Comparison of ENCODE assay signal across 10 mouse cellular contexts in the genomic region with DNA sequence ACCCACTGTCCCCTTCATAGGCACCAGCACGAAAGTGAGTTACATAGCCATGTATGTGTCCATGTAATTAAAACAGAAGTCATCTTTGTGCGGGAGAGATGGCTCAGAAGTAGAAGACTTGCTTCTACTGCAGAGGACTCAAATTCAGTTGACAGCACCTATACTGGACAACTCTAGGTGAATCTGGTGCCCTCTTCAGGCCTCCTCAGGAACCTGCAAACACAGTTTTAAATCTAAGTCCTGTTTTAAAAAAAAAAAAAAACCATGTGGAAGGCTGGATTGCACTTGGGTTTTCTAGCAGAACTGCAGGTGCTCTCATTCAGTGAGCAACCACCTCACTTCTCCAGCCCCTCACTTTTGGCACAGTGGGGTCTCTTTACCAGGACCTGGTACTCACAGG. TPM values are rescaled to one million over a fixed set of nuclear protein-coding genes. Genes with fewer than 3 reads are reported as not detected.
DNase-seq lines count a peak whose midpoint lies in the region; ATAC-seq and TF ChIP-seq lines count a peak whose summit lies in the region.
"Had no signal": no experiment of that assay in that cellular context is flagged by ENCODE, and none has a peak within 500 bp of the region (broad histone marks: within the 10 kb centered on the region; RNA-seq: fewer than 3 reads in every experiment).

No protein-coding gene starts in this region.

- no peaks in the 10 kb centered on the region for H3K27me3 ChIP-seq in heart, adult 2 months (ENCODE audit: control insufficient read depth, insufficient read depth, low read length)
- no peaks in the 10 kb centered on the region for H3K27me3 ChIP-seq in heart, embryonic 11.5 days (ENCODE audit: control insufficient read depth, insufficient read depth, low read length)
- H3K27me3 ChIP-seq: heart, embryonic 13.5 days had no signal

- H3K36me3 ChIP-seq in heart, adult 2 months (ENCODE audit: control insufficient read depth, insufficient read depth, low read length), result no peaks in the 10 kb centered on the region
- H3K36me3 ChIP-seq in heart, embryonic 11.5 days (ENCODE audit: control insufficient read depth, insufficient read depth, low read length), result no peaks in the 10 kb centered on the region
- H3K36me3 ChIP-seq: heart, embryonic 13.5 days had no signal

- no peak overlapping the region for H3K9ac ChIP-seq in heart, adult 2 months (ENCODE audit: low read depth, low read length)
- H3K9ac ChIP-seq in heart, embryonic 11.5 days (ENCODE audit: low read depth, low read length), result no peak overlapping the region
- H3K9ac ChIP-seq: heart, embryonic 13.5 days had no signal

- H3K4me3 ChIP-seq in heart, adult 2 months, result no peak overlapping the region
- no peak overlapping the region for H3K4me3 ChIP-seq in heart, embryonic 11.5 days (ENCODE audit: low read depth, low read length)
- H3K4me3 ChIP-seq: heart, embryonic 13.5 days had no signal

- H3K27ac ChIP-seq in heart, adult 2 months, result no peak overlapping the region
- no peak overlapping the region for H3K27ac ChIP-seq in heart, embryonic 11.5 days (ENCODE audit: low read depth, low read length)
- H3K27ac ChIP-seq: heart, embryonic 13.5 days; macrophage had no signal

- intact Hi-C loops in heart, adult 2 months (cut with DNase I), result loop anchor here (5.0 to 10.0 kb wide), 3 partner anchors 127 to 519 kb away; no protein-coding TSS in a partner anchor

- no peak for TF ChIP-seq POLR2A in heart, adult 2 months (IDR thresholded peaks at IDR 0.05; ENCODE audit: insufficient read depth, low read depth, low read length)

- H3K4me1 ChIP-seq in heart, adult 2 months (ENCODE audit: control insufficient read depth, insufficient read depth, low read length), result no peaks in the 10 kb centered on the region; the same call in 1 of the 2 replicates
- peaks cover 17% of the 10 kb centered on the region; the same call in 1 of the 2 replicates for H3K4me1 ChIP-seq in heart, embryonic 11.5 days (ENCODE audit: control insufficient read depth, insufficient read depth, low read length)

- H3K4me2 ChIP-seq in heart, embryonic 11.5 days, result no peak overlapping the region
- H3K4me2 ChIP-seq: heart, embryonic 13.5 days had no signal

- TF ChIP-seq EP300 in heart, adult 2 months (IDR thresholded peaks at IDR 0.05; ENCODE audit: insufficient read depth, low read depth, low read length), result no peak

- ATAC-seq in heart, embryonic 11.5 days (replicated peaks; ENCODE audit: insufficient number of reproducible peaks, low FRiP score, low TSS enrichment), result no peak
- peak; percentile 70 for ATAC-seq in megakaryocyte-erythroid progenitor cell, adult 5-6 weeks (replicated peaks; ENCODE audit: low FRiP score, low TSS enrichment, poor library complexity, severe bottlenecking)

- peaks cover 4% of the 10 kb centered on the region; the same call in 1 of the 2 replicates for H3K79me2 ChIP-seq in heart, adult 2 months (replicated peaks; ENCODE audit: control insufficient read depth, insufficient read depth, low read length)

- TF ChIP-seq CTCF in heart, adult 2 months (IDR thresholded peaks at IDR 0.05), result peak; percentile 81

- 68% methylated on average over 2 of the region's 2 CpGs for WGBS in heart, adult 2 months
- WGBS in heart, embryonic 11.5 days (ENCODE audit: insufficient replicate concordance), result 75% methylated on average over 2 of the region's 2 CpGs

- peak in 1 of 2 experiments; percentile 15 for DNase-seq in heart, adult 2 months
- DNase-seq in 3T3-L1 (ENCODE audit: low read depth, low spot score), result peak; percentile 12
- DNase-seq in T-cell, adult 2 months (ENCODE audit: low spot score), result peak; percentile 27
- peak; percentile 48 for DNase-seq in kidney, adult 18-20 months
- DNase-seq in layer of hippocampus, adult 9-10 months (ENCODE audit: low spot score), result no peak
- no peak for DNase-seq in embryo, embryonic 11 days

- no peaks in the 10 kb centered on the region for H3K9me3 ChIP-seq in heart, embryonic 11.5 days (replicated peaks; ENCODE audit: control insufficient read depth, low read length)
- H3K9me3 ChIP-seq: heart, embryonic 13.5 days had no signal

RNA-seq across cellular contexts. Expression of gene Zfp704, which starts 16.1 kb away (rescaled TPM):
- total RNA-seq in heart, adult 2 months (2021), result 10 to 100 TPM; 13.4 to 14.2 TPM
- 3.3 and 6.2 TPM in 2 replicates for polyA plus RNA-seq in heart, adult 2 months (2012; rRNA removed)
- polyA plus RNA-seq in heart, embryonic 11.5 days (2014; fragmentation: Nextera tagmentation; extraction: Ambion mirVana), result 7.9 and 8.2 TPM in 2 replicates
- total RNA-seq in megakaryocyte-erythroid progenitor cell, adult 5-6 weeks (2014; fragmentation: Nextera tagmentation), result 12.5 and 18.9 TPM in 2 replicates
- 8.9 and 12.4 TPM in 2 replicates for total RNA-seq in megakaryocyte-erythroid progenitor cell, adult 5-6 weeks (2017)

Comparison
In these comparisons a context has a peak if more than half of its experiments do, and no peak if none do; other contexts are left out.
1. DNase-seq: peak in 3T3-L1 (single experiment), T-cell, adult 2 months (single experiment) and kidney, adult 18-20 months (single experiment); none in layer of hippocampus, adult 9-10 months (single experiment) and embryo, embryonic 11 days (single experiment).